Mouse (Mus musculus): ENCODE results near the gene Lypla2.

- TF ChIP-seq POLR2A (IDR thresholded peaks at IDR 0.05; ENCODE audit: low read depth, low read length) (no peak), CTCF (conservative IDR thresholded peaks at IDR 0.05; ENCODE audit: insufficient read depth, insufficient read length, low read depth, low read length) (no peak)
Observed at GRCm38 (mm10) chr4:135935502-135935901, 36.9 kb downstream of the Lypla2 start.

All from kidney, adult 2 months (tissue).